Mouse (Mus musculus) frontal cortex, postnatal 25 days (tissue): ENCODE measurements around the gene Olfr1404.
"Not testable (repeated sequence)": the region's sequence is repeated elsewhere in the genome, so short reads cannot be mapped to it uniquely, and the experiment has no call there.

Experiments
- DNase-seq, 2 experiments: peaks; one replicate each; pipeline ENCODE4 v3.0.0; 2022; ENCODE audit warnings: low spot score in 2 of 2

Olfr1404 gene

DNA sequence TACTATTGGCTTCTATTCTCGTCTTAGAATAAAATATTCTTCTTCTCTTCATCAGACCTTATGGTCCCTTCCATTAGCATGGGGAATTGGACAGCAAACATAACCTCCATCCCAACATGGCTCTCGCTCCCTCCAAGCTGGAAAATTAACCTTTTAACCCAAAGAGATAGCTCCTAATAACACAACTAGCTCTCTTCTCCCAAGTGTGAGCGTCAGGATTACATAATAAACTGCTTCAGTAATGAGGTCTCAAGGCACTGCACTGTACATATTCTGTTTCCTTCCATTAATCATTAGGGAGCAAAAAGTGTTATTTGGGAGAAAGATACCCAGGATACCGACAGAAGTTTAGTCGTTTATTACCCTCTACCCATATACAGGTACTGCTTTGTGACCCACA, at the start of gene Olfr1404:
TSS of gene Olfr1404 (plus strand) at position 301 of the 400 bp plus-strand sequence.
- DNase-seq, result no peak

- no peak for DNase-seq
These were observed 37.9 kb upstream of the Olfr1404 start for GRCm38 (mm10) chr1:173174154-173174842.

GRCm38 (mm10) chr1:173190540-173190939, 21.7 kb upstream of the Olfr1404 start, which contains the start of gene Olfr1406:
TSS of gene Olfr1406 (minus strand) at chr1:173190640.
- no peak for DNase-seq

DNA sequence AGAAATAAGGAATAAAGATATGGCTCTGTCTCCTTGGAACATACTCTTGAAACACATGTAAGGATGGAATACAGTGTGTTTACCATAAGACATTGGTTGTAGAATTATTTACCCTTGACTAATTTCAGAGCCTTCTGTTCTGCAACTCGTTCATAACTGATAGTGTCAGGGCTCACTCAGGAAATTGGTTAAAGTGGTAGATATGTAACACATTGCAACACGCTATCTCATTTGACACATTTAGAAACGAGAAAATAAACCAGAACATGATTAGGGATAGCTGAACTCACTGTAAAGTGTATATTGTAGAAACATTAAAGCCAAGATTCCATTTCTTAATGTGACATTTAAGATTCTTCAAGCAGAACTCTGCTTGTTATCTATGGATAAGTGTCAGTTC, 20.1 kb upstream of the Olfr1404 start:
- DNase-seq, result no peak

DNA sequence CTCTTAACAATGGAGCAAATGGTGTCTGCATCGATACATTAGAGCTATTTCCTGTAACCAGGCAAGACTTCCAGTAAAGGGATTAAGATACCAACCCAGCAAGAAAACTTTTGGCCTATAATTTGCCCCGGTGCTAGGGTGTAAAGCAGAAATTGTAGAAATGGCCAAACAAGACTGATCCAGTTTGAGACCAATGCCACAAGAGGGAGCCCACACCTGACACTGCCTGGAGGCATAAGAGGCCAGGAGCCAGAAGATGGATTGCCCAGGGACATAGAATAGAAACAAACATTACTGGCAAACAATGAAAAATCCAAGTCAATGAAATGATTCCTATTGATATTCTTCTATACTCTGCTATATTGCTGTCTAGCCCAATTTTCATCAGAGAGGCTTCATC, 15.8 kb upstream of the Olfr1404 start:
- no peak for DNase-seq

DNA sequence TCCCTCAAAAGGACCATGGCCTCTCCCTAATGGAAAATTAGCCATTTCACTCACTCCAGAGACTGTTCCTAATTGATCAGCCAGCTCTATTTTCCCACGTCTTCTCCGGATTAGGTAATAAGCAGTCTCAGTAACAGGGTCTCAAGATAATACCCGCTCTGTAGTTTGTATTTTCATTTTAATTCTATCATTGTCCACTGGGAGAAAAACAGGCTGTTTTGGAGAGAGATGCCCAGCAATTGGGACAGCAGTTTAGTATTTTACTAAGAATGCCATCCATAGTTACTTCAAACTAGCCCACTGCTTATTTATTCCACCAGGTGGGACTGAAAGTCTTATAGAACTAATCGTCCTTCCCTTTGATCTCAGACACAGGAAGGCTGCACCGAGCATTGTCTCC, 14.7 kb upstream of the Olfr1404 start, which contains the start of gene Olfr218:
TSS of gene Olfr218 (plus strand) at position 301 of the 400 bp plus-strand sequence.
- DNase-seq, result no peak

DNA sequence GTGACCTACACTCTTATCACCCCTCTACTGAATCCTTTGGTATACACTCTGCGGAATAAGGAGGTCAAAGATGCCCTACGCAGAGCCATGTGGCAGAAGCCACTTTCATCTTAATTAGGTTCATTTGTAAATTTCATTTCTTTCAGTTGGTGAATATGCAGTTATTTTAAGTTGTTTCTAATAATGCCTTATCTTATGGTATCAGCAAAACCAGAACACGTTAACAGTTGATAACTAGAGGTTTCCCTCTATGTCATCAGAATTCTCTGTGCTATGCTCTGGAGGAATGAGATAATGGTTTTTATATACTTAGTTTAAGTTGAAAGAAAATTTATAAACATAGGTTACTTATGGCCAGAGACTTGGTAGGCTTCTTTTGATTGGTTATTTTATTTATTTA, 4.3 kb downstream of the Olfr1404 start:
- no peak for DNase-seq

- DNase-seq, result no peak
These were observed 14.9 kb downstream of the Olfr1404 start, which contains the start of gene Fcer1a for GRCm38 (mm10) chr1:173227081-173227480. TSS of gene Fcer1a (minus strand) at chr1:173227214.

GRCm38 (mm10) chr1:173237004-173237403, 24.8 kb downstream of the Olfr1404 start:
- DNase-seq, result not testable (repeated sequence)

DNA sequence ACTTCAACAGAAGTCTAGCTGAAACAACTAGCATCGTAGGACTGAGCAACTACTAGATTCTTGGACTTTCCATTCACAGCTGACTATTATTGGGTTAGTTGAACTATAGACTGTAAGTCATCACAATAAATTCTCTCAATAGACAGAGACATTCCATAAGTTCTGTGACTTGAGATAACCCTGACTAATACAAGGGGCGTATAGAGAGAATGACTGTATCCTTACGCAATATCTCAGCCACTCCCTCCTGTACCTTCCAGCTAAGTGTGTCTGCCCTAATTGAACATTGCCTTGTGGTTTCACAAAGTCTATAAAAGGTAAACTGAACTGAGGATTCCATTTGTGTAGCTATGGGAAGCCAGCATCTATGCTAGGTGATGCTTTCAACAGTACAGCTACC, 37.7 kb downstream of the Olfr1404 start:
- no peak for DNase-seq

GRCm38 (mm10) chr1:173265701-173266100, 53.5 kb downstream of the Olfr1404 start, which contains the start of gene Olfr418:
TSS of gene Olfr418 (plus strand) at chr1:173266001.
- no peak for DNase-seq
